Mouse (Mus musculus): ENCODE data around the gene Nfatc3. TPM values are rescaled to one million over a fixed set of nuclear protein-coding genes. Genes with fewer than 3 reads are reported as not detected.

The Nfatc3 gene
- polyA plus RNA-seq, 1 experiment from 2014 or later = 6.6 TPM

- H3K9ac ChIP-seq = no peak overlapping the region
- H3K4me2 ChIP-seq = no peak overlapping the region
- H3K27ac ChIP-seq = no peak overlapping the region
- ATAC-seq (ENCODE audit: low FRiP score) = no peak
- H3K4me1 ChIP-seq = no peaks in the 10 kb centered on the region
- 89% methylated on average over 1 of the region's 1 CpGs for WGBS
- H3K4me3 ChIP-seq (replicated peaks) = no peak overlapping the region
- peaks cover 49% of the 10 kb centered on the region for H3K36me3 ChIP-seq (replicated peaks)
- H3K27me3 ChIP-seq = no peaks in the 10 kb centered on the region
- no peaks in the 10 kb centered on the region for H3K9me3 ChIP-seq
These were observed 47.6 kb downstream of the Nfatc3 start for GRCm38 (mm10) chr8:106106193-106106592.

- Histone ChIP-seq H3K4me3 (replicated peaks) (no peak overlapping the region), H3K9me3 (no peaks in the 10 kb centered on the region), H3K27me3 (no peaks in the 10 kb centered on the region), H3K36me3 (replicated peaks) (peaks cover 48% of the 10 kb centered on the region), H3K9ac (no peak overlapping the region), H3K27ac (no peak overlapping the region), H3K4me1 (no peaks in the 10 kb centered on the region), H3K4me2 (no peak overlapping the region)
- ATAC-seq (ENCODE audit: low FRiP score) = no peak
- 92% methylated on average over 4 of the region's 4 CpGs for WGBS
These were observed 49.4 kb downstream of the Nfatc3 start for GRCm38 (mm10) chr8:106108080-106108479.

- no peak for ATAC-seq (ENCODE audit: low FRiP score)
- peaks cover 43% of the 10 kb centered on the region for H3K36me3 ChIP-seq (replicated peaks)
- 98% methylated on average over 3 of the region's 3 CpGs for WGBS
These were observed 50.1 kb downstream of the Nfatc3 start for GRCm38 (mm10) chr8:106108729-106109128.

GRCm38 (mm10) chr8:106112041-106112440 lies 53.4 kb downstream of the Nfatc3 start:
- H3K9me3 ChIP-seq = no peaks in the 10 kb centered on the region
- H3K27ac ChIP-seq = no peak overlapping the region
- peaks cover 41% of the 10 kb centered on the region for H3K36me3 ChIP-seq (replicated peaks)

More at GRCm38 (mm10) chr8:106108729-106109128, 50.1 kb downstream of the Nfatc3 start:
- no peak overlapping the region for H3K4me3 ChIP-seq (replicated peaks)
- no peaks in the 10 kb centered on the region for H3K27me3 ChIP-seq
- no peak overlapping the region for H3K27ac ChIP-seq
- no peaks in the 10 kb centered on the region for H3K4me1 ChIP-seq
- H3K9ac ChIP-seq = no peak overlapping the region
- H3K9me3 ChIP-seq = no peaks in the 10 kb centered on the region
- H3K4me2 ChIP-seq = no peak overlapping the region

GRCm38 (mm10) chr8:106112514-106112913 lies 53.9 kb downstream of the Nfatc3 start:
- Histone ChIP-seq H3K4me2 (no peak overlapping the region), H3K4me1 (no peaks in the 10 kb centered on the region), H3K9ac (no peak overlapping the region), H3K4me3 (replicated peaks) (no peak overlapping the region), H3K36me3 (replicated peaks) (peaks cover 41% of the 10 kb centered on the region), H3K27ac (no peak overlapping the region), H3K27me3 (no peaks in the 10 kb centered on the region), H3K9me3 (no peaks in the 10 kb centered on the region)
- no peak for ATAC-seq (ENCODE audit: low FRiP score)
- 93% methylated on average over 1 of the region's 1 CpGs for WGBS

More at GRCm38 (mm10) chr8:106112041-106112440, 53.4 kb downstream of the Nfatc3 start:
- Histone ChIP-seq H3K4me1 (no peaks in the 10 kb centered on the region), H3K27me3 (no peaks in the 10 kb centered on the region), H3K9ac (no peak overlapping the region), H3K4me2 (no peak overlapping the region), H3K4me3 (replicated peaks) (no peak overlapping the region)
- 87% methylated on average over 2 of the region's 2 CpGs for WGBS
- ATAC-seq (ENCODE audit: low FRiP score) = no peak

GRCm38 (mm10) chr8:106115897-106116296 lies 57.3 kb downstream of the Nfatc3 start:
- WGBS = 96% methylated on average over 3 of the region's 3 CpGs
- Histone ChIP-seq H3K9me3 (no peaks in the 10 kb centered on the region), H3K9ac (no peak overlapping the region), H3K27me3 (no peaks in the 10 kb centered on the region), H3K4me3 (replicated peaks) (no peak overlapping the region), H3K4me1 (no peaks in the 10 kb centered on the region), H3K36me3 (replicated peaks) (peaks cover 29% of the 10 kb centered on the region), H3K4me2 (no peak overlapping the region), H3K27ac (no peak overlapping the region)
- ATAC-seq (ENCODE audit: low FRiP score) = no peak

GRCm38 (mm10) chr8:106123443-106123842 lies 64.8 kb downstream of the Nfatc3 start:
- no peaks in the 10 kb centered on the region for H3K9me3 ChIP-seq
- H3K4me1 ChIP-seq = no peaks in the 10 kb centered on the region
- no peak overlapping the region for H3K9ac ChIP-seq
- 89% methylated on average over 3 of the region's 3 CpGs for WGBS
- no peak for ATAC-seq (ENCODE audit: low FRiP score)
- H3K27me3 ChIP-seq = no peaks in the 10 kb centered on the region
- no peak overlapping the region for H3K27ac ChIP-seq
- no peak overlapping the region for H3K4me2 ChIP-seq
- H3K36me3 ChIP-seq (replicated peaks) = peaks cover 21% of the 10 kb centered on the region
- H3K4me3 ChIP-seq (replicated peaks) = no peak overlapping the region

- no peaks in the 10 kb centered on the region for H3K4me1 ChIP-seq
- no peaks in the 10 kb centered on the region for H3K9me3 ChIP-seq
- peaks cover 31% of the 10 kb centered on the region for H3K36me3 ChIP-seq (replicated peaks)
- no peak overlapping the region for H3K4me3 ChIP-seq (replicated peaks)
- no peak for ATAC-seq (ENCODE audit: low FRiP score)
- no peaks in the 10 kb centered on the region for H3K27me3 ChIP-seq
- no peak overlapping the region for H3K27ac ChIP-seq
- no peak overlapping the region for H3K4me2 ChIP-seq
- H3K9ac ChIP-seq = no peak overlapping the region
- WGBS = 100% methylated on average over 1 of the region's 1 CpGs
These were observed 67.4 kb downstream of the Nfatc3 start for GRCm38 (mm10) chr8:106126055-106126454.

- Histone ChIP-seq H3K36me3 (replicated peaks) (peaks cover 37% of the 10 kb centered on the region), H3K9ac (no peak overlapping the region), H3K4me3 (replicated peaks) (no peak overlapping the region), H3K4me1 (no peaks in the 10 kb centered on the region), H3K9me3 (no peaks in the 10 kb centered on the region), H3K4me2 (no peak overlapping the region), H3K27me3 (no peaks in the 10 kb centered on the region), H3K27ac (no peak overlapping the region)
- no peak for ATAC-seq (ENCODE audit: low FRiP score)
- 75% methylated on average over 3 of the region's 3 CpGs for WGBS
These were observed 68.4 kb downstream of the Nfatc3 start for GRCm38 (mm10) chr8:106127054-106127453.

- Histone ChIP-seq H3K27me3 (peaks cover under 1% of the 10 kb centered on the region; the same call in 1 of the 2 replicates), H3K4me3 (replicated peaks) (no peak overlapping the region), H3K9me3 (no peaks in the 10 kb centered on the region), H3K4me2 (no peak overlapping the region), H3K27ac (no peak overlapping the region), H3K36me3 (replicated peaks) (peaks cover 46% of the 10 kb centered on the region), H3K4me1 (no peaks in the 10 kb centered on the region), H3K9ac (no peak overlapping the region)
- 91% methylated on average over 10 of the region's 10 CpGs for WGBS
- no peak for ATAC-seq (ENCODE audit: low FRiP score)
These were observed 69.3 kb downstream of the Nfatc3 start for GRCm38 (mm10) chr8:106127882-106128410.

- Histone ChIP-seq H3K4me1 (no peaks in the 10 kb centered on the region), H3K4me3 (replicated peaks) (no peak overlapping the region), H3K9ac (no peak overlapping the region), H3K36me3 (replicated peaks) (peaks cover 50% of the 10 kb centered on the region), H3K27ac (no peak overlapping the region), H3K4me2 (no peak overlapping the region), H3K27me3 (peaks cover 15% of the 10 kb centered on the region), H3K9me3 (no peaks in the 10 kb centered on the region)
- no peak for ATAC-seq (ENCODE audit: low FRiP score)
These were observed 70.7 kb downstream of the Nfatc3 start for GRCm38 (mm10) chr8:106129232-106129930.

GRCm38 (mm10) chr8:106129997-106130396 lies 71.4 kb downstream of the Nfatc3 start:
- Histone ChIP-seq H3K4me3 (replicated peaks) (no peak overlapping the region), H3K4me2 (no peak overlapping the region), H3K27ac (no peak overlapping the region), H3K4me1 (no peaks in the 10 kb centered on the region), H3K27me3 (peaks cover 21% of the 10 kb centered on the region), H3K9ac (no peak overlapping the region), H3K9me3 (no peaks in the 10 kb centered on the region), H3K36me3 (replicated peaks) (peaks cover 50% of the 10 kb centered on the region)
- no peak for ATAC-seq (ENCODE audit: low FRiP score)
- 86% methylated on average over 2 of the region's 2 CpGs for WGBS

GRCm38 (mm10) chr8:106130505-106130904 lies 71.9 kb downstream of the Nfatc3 start:
- no peak overlapping the region for H3K4me2 ChIP-seq
- no peak overlapping the region for H3K9ac ChIP-seq
- ATAC-seq (ENCODE audit: low FRiP score) = no peak
- H3K9me3 ChIP-seq = no peaks in the 10 kb centered on the region
- WGBS = 88% methylated on average over 2 of the region's 2 CpGs
- no peaks in the 10 kb centered on the region for H3K4me1 ChIP-seq
- peaks cover 50% of the 10 kb centered on the region for H3K36me3 ChIP-seq (replicated peaks)
- H3K27ac ChIP-seq = no peak overlapping the region
- H3K4me3 ChIP-seq (replicated peaks) = no peak overlapping the region
- H3K27me3 ChIP-seq = peaks cover 26% of the 10 kb centered on the region
